Mouse (Mus musculus): ENCODE measurements at regions not wholly inside any gene's neighbourhood (a gene's known extent, or its start where the extent isn't known, plus 50 kb on each side); places are given as distances from the start of the nearest gene placed in this dataset.

- TF ChIP-seq CTCF (IDR thresholded peaks at IDR 0.05; ENCODE audit: low read depth) (no peak), EP300 (IDR thresholded peaks at IDR 0.05; ENCODE audit: low read depth) (no peak)
These were observed 62.5 kb upstream of the Lrch2 start for GRCm38 (mm10) chrX:147616374-147616773.

Measured in liver, postnatal 0 days (tissue).